Mouse (Mus musculus): Measurements from ENCODE around the gene Rbpjl. TPM values are rescaled to one million over a fixed set of nuclear protein-coding genes. Genes with fewer than 3 reads are reported as not detected.

The Rbpjl gene
- polyA plus RNA-seq, 1 experiment from 2014 or later = 0.11 TPM

Small RNA genes lying within 50 kb of the gene (microRNA-seq; reads per million reads assigned to microRNA genes)
- gene Mir7678 = not detected

Other genes starting within 250 kb of the Rbpjl start
- 1.1 and 1.7 TPM in 2 replicates for gene Kcns1, start 232.0 kb upstream of the Rbpjl start, polyA plus RNA-seq (2014; fragmentation: Nextera tagmentation; extraction: Ambion mirVana)
- gene Wfdc5, start 220.4 kb upstream of the Rbpjl start, polyA plus RNA-seq (2014; fragmentation: Nextera tagmentation; extraction: Ambion mirVana) = not detected in 2 replicates
- not detected in 2 replicates for gene Wfdc12, start 212.5 kb upstream of the Rbpjl start, polyA plus RNA-seq (2014; fragmentation: Nextera tagmentation; extraction: Ambion mirVana)
- gene Wfdc15a, start 203.0 kb upstream of the Rbpjl start, polyA plus RNA-seq (2014; fragmentation: Nextera tagmentation; extraction: Ambion mirVana) = not detected in 2 replicates
- gene Wfdc15b, start 181.5 kb upstream of the Rbpjl start, polyA plus RNA-seq (2014; fragmentation: Nextera tagmentation; extraction: Ambion mirVana) = not detected in 2 replicates
- gene Svs2, start 164.7 kb upstream of the Rbpjl start, polyA plus RNA-seq (2014; fragmentation: Nextera tagmentation; extraction: Ambion mirVana) = not detected in 2 replicates
- not detected in 2 replicates for gene Svs3b, start 146.5 kb upstream of the Rbpjl start, polyA plus RNA-seq (2014; fragmentation: Nextera tagmentation; extraction: Ambion mirVana)
- gene Svs4, start 124.7 kb upstream of the Rbpjl start, polyA plus RNA-seq (2014; fragmentation: Nextera tagmentation; extraction: Ambion mirVana) = not detected in 2 replicates
- not detected in 2 replicates for gene Svs3a, start 113.9 kb upstream of the Rbpjl start, polyA plus RNA-seq (2014; fragmentation: Nextera tagmentation; extraction: Ambion mirVana)
- gene Svs6, start 86.4 kb upstream of the Rbpjl start, polyA plus RNA-seq (2014; fragmentation: Nextera tagmentation; extraction: Ambion mirVana) = not detected in 2 replicates
- not detected in 2 replicates for gene Svs5, start 70.4 kb upstream of the Rbpjl start, polyA plus RNA-seq (2014; fragmentation: Nextera tagmentation; extraction: Ambion mirVana)
- gene Slpi, start 14.0 kb upstream of the Rbpjl start, polyA plus RNA-seq (2014; fragmentation: Nextera tagmentation; extraction: Ambion mirVana) = not detected in 2 replicates
- 0.36 and 0.82 TPM in 2 replicates for gene Matn4, start 2.0 kb downstream of the Rbpjl start, polyA plus RNA-seq (2014; fragmentation: Nextera tagmentation; extraction: Ambion mirVana)
- 3.6 and 7.1 TPM in 2 replicates for gene Sdc4, start 40.7 kb downstream of the Rbpjl start, polyA plus RNA-seq (2014; fragmentation: Nextera tagmentation; extraction: Ambion mirVana)
- 88.9 and 96.3 TPM in 2 replicates for gene Sys1, start 53.8 kb downstream of the Rbpjl start, polyA plus RNA-seq (2014; fragmentation: Nextera tagmentation; extraction: Ambion mirVana)
- gene Gm20458, start 57.8 kb downstream of the Rbpjl start, polyA plus RNA-seq (2014; fragmentation: Nextera tagmentation; extraction: Ambion mirVana) = 3.0 and 3.1 TPM in 2 replicates
- not detected in 2 replicates for gene Trp53tg5, start 70.6 kb downstream of the Rbpjl start, polyA plus RNA-seq (2014; fragmentation: Nextera tagmentation; extraction: Ambion mirVana)
- 13.7 and 15.6 TPM in 2 replicates for gene Dbndd2, start 83.0 kb downstream of the Rbpjl start, polyA plus RNA-seq (2014; fragmentation: Nextera tagmentation; extraction: Ambion mirVana)
- gene Pigt, start 94.4 kb downstream of the Rbpjl start, polyA plus RNA-seq (2014; fragmentation: Nextera tagmentation; extraction: Ambion mirVana) = 96.6 and 118 TPM in 2 replicates
- gene Wfdc2, start 159.3 kb downstream of the Rbpjl start, polyA plus RNA-seq (2014; fragmentation: Nextera tagmentation; extraction: Ambion mirVana) = 0.76 and 1.4 TPM in 2 replicates
- not detected in 2 replicates for gene Spint3, start 170.3 kb downstream of the Rbpjl start, polyA plus RNA-seq (2014; fragmentation: Nextera tagmentation; extraction: Ambion mirVana)
- gene Wfdc6a, start 182.3 kb downstream of the Rbpjl start, polyA plus RNA-seq (2014; fragmentation: Nextera tagmentation; extraction: Ambion mirVana) = not detected in 2 replicates
- not detected in 2 replicates for gene Eppin, start 190.5 kb downstream of the Rbpjl start, polyA plus RNA-seq (2014; fragmentation: Nextera tagmentation; extraction: Ambion mirVana)
- not detected in 2 replicates for gene Wfdc6b, start 210.4 kb downstream of the Rbpjl start, polyA plus RNA-seq (2014; fragmentation: Nextera tagmentation; extraction: Ambion mirVana)
- not detected in 2 replicates for gene Wfdc8, start 210.5 kb downstream of the Rbpjl start, polyA plus RNA-seq (2014; fragmentation: Nextera tagmentation; extraction: Ambion mirVana)
- gene Wfdc16, start 235.7 kb downstream of the Rbpjl start, polyA plus RNA-seq (2014; fragmentation: Nextera tagmentation; extraction: Ambion mirVana) = not detected in 2 replicates

Measured in neural tube, embryonic 14.5 days (tissue).